Mouse (Mus musculus) erythroblast, embryonic 14.5 days (primary cell): ENCODE results near the gene Pomt1.

ENCODE experiments used
- GATA1 ChIP-seq: IDR thresholded peaks from 2 replicates; pipeline ENCODE4 v1.6.1; 2012; ENCODE audit warnings: low read length, inconsistent platforms, mixed read lengths
- TAL1 ChIP-seq: IDR thresholded peaks from 3 replicates; pipeline ENCODE4 v1.6.1; 2012; ENCODE audit warnings: low read length, inconsistent platforms, mixed read lengths

DNA sequence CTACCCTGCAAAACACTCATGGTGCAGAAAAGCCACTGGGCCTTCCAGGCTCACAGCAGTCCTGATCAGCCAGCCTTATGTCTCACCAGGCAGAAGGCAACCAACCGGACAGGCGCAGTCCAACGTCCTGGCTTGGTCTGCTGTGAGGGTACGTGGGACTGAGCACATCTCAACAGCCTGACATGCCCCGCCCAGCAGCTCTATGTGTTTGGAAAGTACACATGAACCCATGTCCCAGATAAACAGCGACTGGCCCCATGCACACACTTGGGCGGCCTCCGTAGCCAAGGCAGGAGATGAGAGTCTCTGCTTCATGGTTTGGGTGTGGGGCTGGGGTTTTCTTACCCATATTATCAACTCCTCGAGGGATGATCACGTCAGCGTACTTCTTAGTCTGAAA, 19.9 kb downstream of the Pomt1 start:
- TF ChIP-seq TAL1 (no peak), GATA1 (no peak)
